Mouse (Mus musculus) cortical plate, adult 2 months (tissue): ENCODE measurements around the gene Gabbr2.

Experiments
- CTCF ChIP-seq: fragments of 200-500 bp; IDR thresholded peaks from 2 replicates; pipeline ENCODE4 v1.5.1; 2011; ENCODE audit warnings: mild to moderate bottlenecking, control low read depth, low read length; ENCODE audit not compliant: insufficient read depth; ENCODE audit errors: extremely low read depth
- POLR2A ChIP-seq: fragments of 200-500 bp; IDR thresholded peaks from 2 replicates; pipeline ENCODE4 v1.6.1; 2011; ENCODE audit warnings: mild to moderate bottlenecking, low read length, control low read depth; ENCODE audit not compliant: insufficient read depth; ENCODE audit errors: extremely low read depth

DNA sequence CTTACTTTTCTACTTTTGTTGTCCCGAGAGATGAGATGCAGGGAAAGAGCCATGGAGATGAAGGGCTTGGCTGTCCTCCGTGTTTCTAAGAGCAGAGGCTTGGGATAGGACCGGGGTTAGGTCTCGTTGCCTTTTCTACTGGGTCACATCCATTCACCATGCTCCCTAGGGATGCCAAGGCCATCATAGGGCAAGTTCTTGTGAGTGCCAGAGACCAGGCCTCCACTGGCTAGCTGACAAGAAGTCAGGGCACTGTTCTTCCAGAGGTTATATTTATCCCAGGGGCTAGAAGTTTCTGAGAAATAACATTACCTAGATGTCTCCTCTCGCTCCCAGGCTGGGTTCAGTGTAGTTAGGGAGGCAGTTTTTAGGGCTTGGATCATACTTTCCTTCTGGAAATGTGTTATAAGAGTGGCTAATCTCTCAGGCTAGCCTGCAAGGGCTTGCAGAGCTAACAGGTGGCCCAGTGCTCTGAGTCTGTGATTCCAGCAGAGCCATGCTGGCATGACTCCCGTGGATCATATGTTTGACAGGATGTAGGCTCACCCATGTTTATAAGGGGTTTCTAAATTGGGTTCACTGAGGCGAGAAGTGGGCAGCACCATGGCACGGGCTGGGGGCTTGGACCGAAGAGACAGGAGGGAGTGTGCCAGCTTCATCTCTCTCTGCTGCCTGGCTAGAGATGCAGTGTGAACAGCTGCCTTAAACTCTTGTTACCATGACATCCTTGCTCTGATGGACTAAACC, 199.2 kb downstream of the Gabbr2 start:
- no peak for TF ChIP-seq POLR2A
- no peak for TF ChIP-seq CTCF
